Mouse (Mus musculus) liver, adult 2 months (tissue): ENCODE data around the gene D16Ertd472e.
"Not testable (repeated sequence)": the region's sequence is repeated elsewhere in the genome, so short reads cannot be mapped to it uniquely, and the experiment has no call there.

ENCODE experiments used
- CTCF ChIP-seq: fragments of 200-500 bp; IDR thresholded peaks from 2 replicates; pipeline ENCODE4 v1.5.1; 2011; ENCODE audit warnings: low read depth, low read length, control low read depth
- POLR2A ChIP-seq: fragments of 200-500 bp; IDR thresholded peaks from 2 replicates; pipeline ENCODE4 v1.6.1; 2011; ENCODE audit warnings: low read length, control low read depth; ENCODE audit not compliant: insufficient read depth; ENCODE audit errors: extremely low read depth

DNA sequence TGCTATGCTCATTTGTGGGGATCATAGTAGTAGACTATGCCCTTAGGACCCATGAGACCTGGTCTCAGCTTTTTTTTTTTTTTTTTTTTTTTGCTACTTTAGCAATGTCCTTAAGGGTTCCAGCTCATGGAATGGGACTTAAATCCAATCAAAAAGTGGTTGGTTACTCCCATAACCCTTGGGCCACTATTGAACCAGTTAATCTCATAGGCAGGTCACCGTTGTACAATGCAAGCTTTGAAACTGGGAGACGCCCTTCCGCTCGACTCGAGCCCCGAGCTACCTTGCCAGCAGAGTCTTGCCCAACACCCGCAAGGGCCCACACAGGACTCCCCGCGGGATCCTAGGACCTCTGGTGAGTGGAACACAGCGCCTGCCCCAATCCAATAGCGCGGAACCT lies 83.8 kb downstream of the D16Ertd472e start:
- TF ChIP-seq CTCF, POLR2A: not testable (repeated sequence)
